Mouse (Mus musculus) R1 (cell line): ENCODE measurements around the gene Zfp644.

ENCODE experiments used
- DNase-seq: peaks from one replicate; pipeline ENCODE4 v3.0.0-alpha.2; 2018; ENCODE audit warnings: low read depth, low spot score

Zfp644 gene

DNA sequence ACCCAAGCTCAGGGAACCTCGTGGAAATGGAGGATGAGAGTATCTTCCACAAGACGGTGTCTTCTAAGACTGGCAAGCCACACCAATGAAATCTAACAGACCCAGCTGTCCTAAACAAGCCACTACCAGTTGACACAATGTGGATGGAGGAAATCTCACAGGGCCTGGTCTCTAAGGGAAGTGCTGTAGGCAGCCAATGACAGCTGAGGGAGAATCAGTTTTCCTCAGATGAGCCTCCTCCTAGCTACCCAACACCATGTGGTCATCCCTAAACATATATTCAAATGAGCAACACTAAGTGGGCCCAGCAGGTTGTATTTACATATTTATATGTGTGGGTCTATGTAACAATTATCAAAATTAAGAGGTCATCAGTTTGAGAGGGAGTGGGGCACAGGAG lies 99.6 kb downstream of the Zfp644 start:
- no peak for DNase-seq

DNA sequence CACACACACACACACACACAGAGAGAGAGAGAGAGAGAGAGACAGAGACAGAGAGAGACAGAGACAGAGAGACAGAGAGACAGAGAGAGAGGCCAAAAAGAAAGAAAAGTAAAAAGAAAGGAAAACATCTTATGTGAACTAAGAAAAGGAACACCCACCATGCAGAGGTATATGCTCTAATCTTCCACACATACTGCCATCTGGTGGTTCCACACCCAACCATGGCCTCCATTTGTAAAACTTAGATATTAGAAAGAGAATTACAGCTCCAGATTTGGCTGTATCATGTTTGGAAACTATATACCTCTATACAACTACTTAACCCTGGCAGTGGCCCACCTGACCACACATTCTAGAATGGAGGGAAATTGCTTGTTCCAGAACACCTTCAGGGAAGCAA lies 102.7 kb downstream of the Zfp644 start:
- no peak for DNase-seq

- DNase-seq = no peak
Observed at GRCm38 (mm10) chr5:106590686-106591085, 106.4 kb downstream of the Zfp644 start.

GRCm38 (mm10) chr5:106589670-106590069 lies 107.4 kb downstream of the Zfp644 start:
- peak; percentile 83 for DNase-seq

DNA sequence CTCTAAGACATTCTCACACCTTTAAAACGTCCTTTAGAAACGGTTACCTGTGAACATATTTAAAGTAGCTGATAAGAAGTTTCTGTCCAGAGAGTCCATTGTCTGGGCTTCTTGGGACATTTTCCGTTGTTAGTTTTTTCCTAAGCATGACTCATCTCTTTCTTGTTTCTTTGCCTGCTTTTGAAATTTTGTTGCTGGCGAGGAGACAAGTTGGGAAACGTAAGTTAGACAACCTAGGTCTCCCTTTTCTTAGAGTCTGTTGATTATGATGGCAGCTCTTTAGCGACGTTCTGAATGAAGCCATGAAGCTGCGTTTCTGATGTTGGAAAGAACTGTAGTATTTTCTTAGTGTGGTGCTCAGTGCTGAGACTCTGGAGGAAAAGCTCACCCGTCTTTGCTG lies 108.1 kb downstream of the Zfp644 start:
- DNase-seq = no peak

DNA sequence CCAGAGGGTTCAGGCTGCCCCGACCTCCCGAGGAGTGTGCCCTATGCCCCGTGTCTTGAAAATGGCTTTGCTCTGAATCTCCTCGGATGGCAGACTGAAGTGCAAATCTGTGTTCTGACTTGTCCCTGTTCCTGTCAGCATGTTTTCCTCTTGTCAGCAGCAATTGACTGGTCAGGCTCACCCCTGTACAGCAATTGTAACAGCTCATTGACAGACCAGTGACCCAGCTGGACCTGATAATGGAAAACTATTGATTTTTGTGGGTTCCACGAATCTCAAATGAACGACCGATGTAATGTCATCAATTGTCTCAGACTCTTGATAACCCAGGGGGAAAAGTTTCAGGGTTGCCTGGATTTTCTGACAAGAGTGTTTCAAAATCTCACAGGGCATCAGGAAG lies 116.1 kb downstream of the Zfp644 start:
- DNase-seq = no peak

- DNase-seq = no peak
Observed at GRCm38 (mm10) chr5:106577237-106577888, 119.7 kb downstream of the Zfp644 start.

GRCm38 (mm10) chr5:106575098-106575497 lies 122.0 kb downstream of the Zfp644 start:
- DNase-seq = no peak

DNA sequence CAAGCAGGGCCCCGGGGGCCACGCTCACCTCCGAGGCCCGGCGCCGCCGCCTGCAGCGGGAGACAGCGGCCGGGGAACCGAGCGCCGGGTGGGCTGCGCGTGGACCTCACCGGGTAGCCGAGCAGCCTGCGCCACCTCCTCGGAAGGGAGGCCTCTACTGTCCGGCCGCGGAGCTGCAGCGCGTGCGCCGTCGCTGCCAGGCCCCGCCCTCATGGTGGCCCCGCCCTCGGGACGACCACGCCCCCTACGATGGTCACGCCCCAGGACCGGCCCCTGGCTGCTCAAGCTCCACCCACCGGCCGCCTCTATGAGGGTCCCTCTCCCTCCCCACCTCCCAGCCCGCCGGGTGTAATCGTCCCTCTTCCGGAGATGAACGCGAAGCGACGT lies 122.5 kb downstream of the Zfp644 start:
- peak; percentile 67 for DNase-seq

DNA sequence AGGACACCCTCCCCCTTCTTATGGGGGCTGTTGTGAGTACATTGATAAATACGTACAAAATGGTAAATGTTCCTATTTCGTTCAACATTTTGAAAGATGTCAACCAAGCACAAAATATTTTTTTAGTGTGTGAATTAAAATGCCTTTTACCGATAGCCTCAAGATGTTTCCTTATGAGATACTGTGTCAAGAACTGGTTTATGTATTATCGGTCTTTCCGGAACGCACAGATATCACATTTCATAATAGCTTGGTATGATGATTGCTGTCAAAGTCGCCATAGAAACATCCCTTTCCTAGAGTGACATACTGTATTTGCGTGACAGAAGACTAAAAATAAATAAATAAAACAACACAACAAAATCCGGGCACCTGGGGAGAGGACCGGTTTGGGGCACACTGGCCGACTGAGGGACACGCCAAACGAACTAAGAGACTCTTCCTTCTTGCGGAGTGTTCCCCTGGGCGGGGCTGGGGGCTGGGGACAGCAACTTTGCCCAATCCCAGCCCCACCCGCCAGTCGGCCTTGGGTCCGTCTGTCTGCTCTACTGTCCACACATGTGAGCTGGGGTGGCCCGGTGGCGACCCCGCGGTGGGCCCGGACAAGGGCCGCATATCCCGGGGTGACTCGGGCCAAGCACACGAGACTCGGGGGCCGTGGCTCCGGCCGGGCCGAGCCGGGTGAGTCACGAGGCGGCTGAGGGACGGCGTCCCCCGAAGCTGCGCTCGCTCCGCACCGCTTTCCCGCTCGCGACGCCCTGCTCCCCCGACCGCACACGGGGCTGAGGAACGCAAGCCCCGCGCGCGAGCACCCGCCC lies 123.1 kb downstream of the Zfp644 start:
- peak; percentile 27 for DNase-seq
